Mouse (Mus musculus): ENCODE results near the gene Mef2d.

- TF ChIP-seq GATA1 (IDR thresholded peaks at IDR 0.05; ENCODE audit: borderline replicate concordance, low read length) (no peak), FLI1 (IDR thresholded peaks at IDR 0.05; ENCODE audit: low read length) (no peak)
Observed at GRCm38 (mm10) chr3:88202986-88203385, 60.8 kb downstream of the Mef2d start.
